Mouse (Mus musculus): ENCODE measurements around the gene Gm28557. TPM values are rescaled to one million over a fixed set of nuclear protein-coding genes. Genes with fewer than 3 reads are reported as not detected.

Gene Gm28557
- polyA plus RNA-seq, 1 experiment from 2014 or later = 2.8 TPM

GRCm38 (mm10) chr13:67081142-67081713 is 27.2 kb downstream of the Gm28557 start:
- no peaks in the 10 kb centered on the region for H3K27me3 ChIP-seq (ENCODE audit: poor library complexity, severe bottlenecking)
- H3K9me3 ChIP-seq = peaks cover 22% of the 10 kb centered on the region; the same call in 1 of the 2 replicates
- 0% methylated on average over 24 of the region's 24 CpGs for WGBS
- H3K4me1 ChIP-seq = peaks cover 16% of the 10 kb centered on the region
- peak overlapping the region; percentile 92 for H3K27ac ChIP-seq
- peaks cover 32% of the 10 kb centered on the region for H3K36me3 ChIP-seq (replicated peaks)
- DNase-seq (ENCODE audit: extremely low spot score, low spot score) = peak; percentile 73
- H3K4me3 ChIP-seq = peak overlapping the region; percentile 73

- 92% methylated on average over 2 of the region's 2 CpGs for WGBS
- no peak overlapping the region for H3K27ac ChIP-seq
- no peaks in the 10 kb centered on the region for H3K27me3 ChIP-seq (ENCODE audit: poor library complexity, severe bottlenecking)
- DNase-seq (ENCODE audit: extremely low spot score, low spot score) = no peak
- peaks cover 16% of the 10 kb centered on the region for H3K4me1 ChIP-seq
- H3K4me3 ChIP-seq = no peak overlapping the region
- peaks cover 66% of the 10 kb centered on the region for H3K36me3 ChIP-seq (replicated peaks)
- peaks cover 46% of the 10 kb centered on the region for H3K9me3 ChIP-seq
Observed at GRCm38 (mm10) chr13:67077244-67077643, 31.2 kb downstream of the Gm28557 start.

GRCm38 (mm10) chr13:67072786-67073185 is 35.6 kb downstream of the Gm28557 start:
- Histone ChIP-seq H3K36me3 (replicated peaks) (peaks cover 95% of the 10 kb centered on the region), H3K27ac (no peak overlapping the region), H3K27me3 (ENCODE audit: poor library complexity, severe bottlenecking) (no peaks in the 10 kb centered on the region), H3K4me1 (no peaks in the 10 kb centered on the region), H3K4me3 (no peak overlapping the region), H3K9me3 (peaks cover 72% of the 10 kb centered on the region)
- 94% methylated on average over 2 of the region's 2 CpGs for WGBS
- DNase-seq (ENCODE audit: extremely low spot score, low spot score) = no peak

GRCm38 (mm10) chr13:67065386-67065785 is 43.0 kb downstream of the Gm28557 start:
- 84% methylated on average over 8 of the region's 8 CpGs for WGBS
- peaks cover 28% of the 10 kb centered on the region for H3K9me3 ChIP-seq
- H3K4me1 ChIP-seq = 0 out of 2 replicates have a peak, but pooled peaks cover under 1% of the 10 kb centered on the region
- peaks cover 41% of the 10 kb centered on the region for H3K36me3 ChIP-seq (replicated peaks)
- no peaks in the 10 kb centered on the region for H3K27me3 ChIP-seq (ENCODE audit: poor library complexity, severe bottlenecking)
- H3K4me3 ChIP-seq = no peak overlapping the region
- DNase-seq (ENCODE audit: extremely low spot score, low spot score) = no peak
- H3K27ac ChIP-seq = no peak overlapping the region

GRCm38 (mm10) chr13:67062427-67062826 is 46.0 kb downstream of the Gm28557 start:
- no peak overlapping the region for H3K27ac ChIP-seq
- no peak overlapping the region for H3K4me3 ChIP-seq
- DNase-seq (ENCODE audit: extremely low spot score, low spot score) = no peak
- H3K36me3 ChIP-seq (replicated peaks) = peaks cover 11% of the 10 kb centered on the region
- peaks cover 5% of the 10 kb centered on the region for H3K4me1 ChIP-seq
- peaks cover 13% of the 10 kb centered on the region for H3K9me3 ChIP-seq
- WGBS = 67% methylated on average over 7 of the region's 7 CpGs
- no peaks in the 10 kb centered on the region for H3K27me3 ChIP-seq (ENCODE audit: poor library complexity, severe bottlenecking)

GRCm38 (mm10) chr13:67060786-67061358 is 47.5 kb downstream of the Gm28557 start, which contains the start of gene Zfp712:
Zfp712 (minus strand) TSS chr13:67061170.
- Histone ChIP-seq H3K9me3 (peaks cover 17% of the 10 kb centered on the region), H3K4me3 (peak within 1 kb of the TSS; percentile 77), H3K36me3 (replicated peaks) (peaks cover 6% of the 10 kb centered on the region; the same call in 1 of the 2 replicates), H3K27me3 (ENCODE audit: poor library complexity, severe bottlenecking) (no peaks in the 10 kb centered on the region), H3K4me1 (peaks cover 5% of the 10 kb centered on the region), H3K27ac (peak within 1 kb of the TSS; percentile 90)
- under 1% methylated on average over 27 of the region's 27 CpGs for WGBS
- peak; percentile 87 for DNase-seq (ENCODE audit: extremely low spot score, low spot score)

GRCm38 (mm10) chr13:67060161-67060785 is 48.1 kb downstream of the Gm28557 start:
- H3K4me3 ChIP-seq = peak overlapping the region; percentile 77
- H3K27me3 ChIP-seq (ENCODE audit: poor library complexity, severe bottlenecking) = no peaks in the 10 kb centered on the region
- DNase-seq (ENCODE audit: extremely low spot score, low spot score) = no peak
- WGBS = 2% methylated on average over 12 of the region's 12 CpGs
- H3K9me3 ChIP-seq = peaks cover 20% of the 10 kb centered on the region
- peaks cover 5% of the 10 kb centered on the region for H3K4me1 ChIP-seq
- H3K36me3 ChIP-seq (replicated peaks) = peaks cover under 1% of the 10 kb centered on the region; the same call in 1 of the 2 replicates
- peak overlapping the region; percentile 90 for H3K27ac ChIP-seq

Other genes starting within 250 kb of the Gm28557 start
- gene Gm10767, start 203.7 kb downstream of the Gm28557 start, polyA plus RNA-seq (2016; fragmentation: Nextera tagmentation; extraction: Ambion mirVana) = 0.84 and 1.1 TPM in 2 replicates
- 3.7 and 4.1 TPM in 2 replicates for gene Zfp712, start 47.4 kb downstream of the Gm28557 start, polyA plus RNA-seq (2016; fragmentation: Nextera tagmentation; extraction: Ambion mirVana)
- gene Zfp708, start 10.6 kb downstream of the Gm28557 start, polyA plus RNA-seq (2016; fragmentation: Nextera tagmentation; extraction: Ambion mirVana) = 6.6 and 6.7 TPM in 2 replicates
- gene Rslcan18, start 7.7 kb upstream of the Gm28557 start, polyA plus RNA-seq (2016; fragmentation: Nextera tagmentation; extraction: Ambion mirVana) = 0.07 and 0.22 TPM in 2 replicates
- 2.2 TPM in 2 replicates for gene Zfp759, start 13.1 kb upstream of the Gm28557 start, polyA plus RNA-seq (2016; fragmentation: Nextera tagmentation; extraction: Ambion mirVana)
- gene Rsl1, start 64.6 kb upstream of the Gm28557 start, polyA plus RNA-seq (2016; fragmentation: Nextera tagmentation; extraction: Ambion mirVana) = 5.7 and 7.0 TPM in 2 replicates
- gene Zfp455, start 85.9 kb upstream of the Gm28557 start, polyA plus RNA-seq (2016; fragmentation: Nextera tagmentation; extraction: Ambion mirVana) = 0.98 and 1.4 TPM in 2 replicates
- 1.1 and 1.8 TPM in 2 replicates for gene Zfp458, start 169.9 kb upstream of the Gm28557 start, polyA plus RNA-seq (2016; fragmentation: Nextera tagmentation; extraction: Ambion mirVana)
- gene Zfp457, start 197.9 kb upstream of the Gm28557 start, polyA plus RNA-seq (2016; fragmentation: Nextera tagmentation; extraction: Ambion mirVana) = 0.18 and 0.50 TPM in 2 replicates
- gene Zfp595, start 224.0 kb upstream of the Gm28557 start, polyA plus RNA-seq (2016; fragmentation: Nextera tagmentation; extraction: Ambion mirVana) = 1.9 and 2.2 TPM in 2 replicates

Data from forebrain, embryonic 10.5 days (tissue).